Comparison of ENCODE assay signal across 8 mouse cellular contexts in genomic region chr11:6388726-6389413, GRCm38 (mm10). TPM values are rescaled to one million over a fixed set of nuclear protein-coding genes. Genes with fewer than 3 reads are reported as not detected.
A peak's percentile ranks its signal among the peaks of the same experiment; 100 is the strongest.
DNase-seq lines count a peak whose midpoint lies in the region; ATAC-seq lines count a peak whose summit lies in the region.

Zmiz2 (plus strand) TSS chr11:6389074.

- peak; percentile 76 for ATAC-seq in common myeloid progenitor, adult 5-6 weeks (replicated peaks; ENCODE audit: low read depth, poor library complexity, severe bottlenecking)
- peak; percentile 82 for ATAC-seq in megakaryocyte progenitor cell, adult 5-6 weeks (replicated peaks; ENCODE audit: poor library complexity)

- peak; percentile 96 for DNase-seq in ZHBTc4 (ENCODE audit: low read depth, low spot score)
- DNase-seq in gastrocnemius, adult 8-10 months (ENCODE audit: low spot score in 2 of 2) = peak; percentile 93 to 94
- peak; percentile 96 for DNase-seq in induced T-regulatory cell, adult 2 months (ENCODE audit: low read depth)
- peak; percentile 80 to 90 for DNase-seq in left cerebral cortex, adult 9 months (ENCODE audit: low spot score in 2 of 2)
- DNase-seq in right cerebral cortex, postnatal 14 days = peak; percentile 96
- peak; percentile 95 to 97 for DNase-seq in urinary bladder, postnatal 36 days (ENCODE audit: low spot score in 2 of 2)

RNA-seq across cellular contexts. Expression of gene Zmiz2, which starts in this region (rescaled TPM):
- total RNA-seq in common myeloid progenitor, adult 5-6 weeks (2017) = 9.6 and 17.1 TPM in 2 replicates
- 10 to 100 TPM; 50.7 to 65.8 (median 53.6) TPM for total RNA-seq in gastrocnemius, adult 8-10 months (2022)
- 40.9 and 42.0 TPM in 2 replicates for total RNA-seq in megakaryocyte progenitor cell, adult 5-6 weeks (2015)
- 8.2 and 11.9 TPM in 2 replicates for total RNA-seq in megakaryocyte progenitor cell, adult 5-6 weeks (2017)

Comparison
In these comparisons a context has a peak if more than half of its experiments do, and no peak if none do; other contexts are left out.
1. Peak in every context shown above with its lines: DNase-seq and ATAC-seq.